Mouse (Mus musculus) lung, postnatal 0 days (tissue): ENCODE results near the gene Nr5a1. TPM values are rescaled to one million over a fixed set of nuclear protein-coding genes. Genes with fewer than 3 reads are reported as not detected.

ENCODE experiments used
- ATAC-seq: fragments of 200-750 bp; cut with Nextera tagmentation; 2 replicates; pipeline ENCODE4 v1.8.0; 2017; ENCODE audit warnings: moderate library complexity
- DNase-seq: peaks from one replicate; pipeline ENCODE4 v3.0.0-alpha.2; 2016; ENCODE audit warnings: low spot score
- H3K27ac ChIP-seq: fragments of 300-500 bp; sonication (generic); 2 replicates; pipeline ENCODE4 v1.5.1; 2014; ENCODE audit warnings: antibody characterized with exemption, mild to moderate bottlenecking, low read length, mixed read lengths
- H3K27me3 ChIP-seq: fragments of 300-500 bp; sonication (generic); replicated peaks from 2 replicates; pipeline ENCODE4 v1.6.1; 2014; ENCODE audit warnings: low read length, mixed read lengths; ENCODE audit not compliant: insufficient read depth
- H3K36me3 ChIP-seq: fragments of 300-500 bp; sonication (generic); 2 replicates; pipeline ENCODE4 v1.6.1; 2014; ENCODE audit warnings: low read length, mixed read lengths; ENCODE audit not compliant: insufficient read depth
- H3K4me1 ChIP-seq: fragments of 300-500 bp; sonication (generic); 2 replicates; pipeline ENCODE4 v1.6.1; 2014; ENCODE audit warnings: antibody characterized with exemption, low read depth, low read length, mixed read lengths; ENCODE audit not compliant: insufficient read depth
- H3K4me2 ChIP-seq: fragments of 300-500 bp; sonication (generic); replicated peaks from 2 replicates; pipeline ENCODE4 v1.6.1; 2014; ENCODE audit warnings: low read depth, mild to moderate bottlenecking, low read length, moderate library complexity, mixed read lengths
- H3K4me3 ChIP-seq: fragments of 300-500 bp; sonication (generic); 2 replicates; pipeline ENCODE4 v1.5.1; 2014; ENCODE audit warnings: low read depth, low read length
- H3K9ac ChIP-seq: fragments of 300-500 bp; sonication (generic); replicated peaks from 2 replicates; pipeline ENCODE4 v1.6.1; 2014; ENCODE audit warnings: low read depth, mild to moderate bottlenecking
- H3K9me3 ChIP-seq: fragments of 300-500 bp; sonication (generic); 2 replicates; pipeline ENCODE4 v1.6.1; 2016; ENCODE audit warnings: low read length, mixed read lengths
- CTCF ChIP-seq: IDR thresholded peaks from 2 replicates; pipeline ENCODE4 v1.5.1; 2016; ENCODE audit warnings: antibody characterized with exemption, mild to moderate bottlenecking
- EP300 ChIP-seq: IDR thresholded peaks from 2 replicates; pipeline ENCODE4 v1.6.1; 2016; ENCODE audit warnings: antibody characterized with exemption, mild to moderate bottlenecking, control low read depth
- WGBS: fragments of 180-500 bp; shearing (Covaris S2); extraction: QIAGEN DNeasy Blood & Tissue Kit; methylation state at CpG from one replicate; pipeline ENCODE4 v1.1.7; 2014; 5-methylcytosine and 5-hydroxymethylcytosine counted together
- polyA plus RNA-seq: library from polyadenylated mRNA; unstranded; fragments of >200 nt; fragmentation: Nextera tagmentation; extraction: Ambion mirVana; gene quantifications from 2 replicates; pipeline ENCODE4 v1.2.1, GENCODE M21; 2015

Gene Nr5a1
- polyA plus RNA-seq, 1 experiment from 2014 or later = 0.08 TPM

- Histone ChIP-seq H3K9me3 (no peaks in the 10 kb centered on the region), H3K9ac (no peak overlapping the region), H3K27ac (no peak overlapping the region), H3K4me1 (no peaks in the 10 kb centered on the region), H3K4me3 (no peak overlapping the region), H3K4me2 (no peak overlapping the region), H3K36me3 (no peaks in the 10 kb centered on the region), H3K27me3 (peaks cover 59% of the 10 kb centered on the region)
- TF ChIP-seq EP300 (no peak), CTCF (no peak)
- 31% methylated on average over 12 of the region's 12 CpGs for WGBS
- ATAC-seq = no peak
- no peak for DNase-seq
Measured at GRCm38 (mm10) chr2:38708907-38709688, 5.2 kb downstream of the Nr5a1 start.

- no peak overlapping the region; the same call in 1 of the 2 replicates for H3K27ac ChIP-seq
- DNase-seq (peak; percentile 34), ATAC-seq (peak; percentile 55)
- peaks cover 40% of the 10 kb centered on the region for H3K27me3 ChIP-seq
- no peak overlapping the region for H3K4me3 ChIP-seq
- H3K9me3 ChIP-seq = no peaks in the 10 kb centered on the region
- TF ChIP-seq EP300 = no peak
- TF ChIP-seq CTCF = peak; percentile 20; the same call in 1 of the 2 replicates
- no peak overlapping the region for H3K9ac ChIP-seq
- H3K4me1 ChIP-seq = no peaks in the 10 kb centered on the region
- 26% methylated on average over 6 of the region's 6 CpGs for WGBS
- no peak overlapping the region for H3K4me2 ChIP-seq
- H3K36me3 ChIP-seq = no peaks in the 10 kb centered on the region
Measured at GRCm38 (mm10) chr2:38706661-38707060, 7.7 kb downstream of the Nr5a1 start.

GRCm38 (mm10) chr2:38705036-38705435 is 9.3 kb downstream of the Nr5a1 start:
- H3K9ac ChIP-seq = no peak overlapping the region
- H3K4me2 ChIP-seq = no peak overlapping the region
- no peak for ATAC-seq
- no peaks in the 10 kb centered on the region for H3K4me1 ChIP-seq
- TF ChIP-seq EP300 (no peak), CTCF (no peak)
- DNase-seq = no peak
- H3K4me3 ChIP-seq = no peak overlapping the region
- no peaks in the 10 kb centered on the region for H3K36me3 ChIP-seq
- WGBS = 56% methylated on average over 4 of the region's 4 CpGs
- H3K27me3 ChIP-seq = peaks cover 24% of the 10 kb centered on the region
- H3K9me3 ChIP-seq = no peaks in the 10 kb centered on the region
- no peak overlapping the region for H3K27ac ChIP-seq

- Histone ChIP-seq H3K4me2 (no peak overlapping the region), H3K36me3 (no peaks in the 10 kb centered on the region), H3K27me3 (peaks cover 17% of the 10 kb centered on the region), H3K4me1 (no peaks in the 10 kb centered on the region), H3K9ac (no peak overlapping the region), H3K4me3 (no peak overlapping the region), H3K27ac (no peak overlapping the region), H3K9me3 (no peaks in the 10 kb centered on the region)
- no peak for DNase-seq
- TF ChIP-seq EP300 = no peak
- TF ChIP-seq CTCF = no peak
- no peak for ATAC-seq
- WGBS = 67% methylated on average over 9 of the region's 9 CpGs
Measured at GRCm38 (mm10) chr2:38704336-38704735, 10.0 kb downstream of the Nr5a1 start.

DNA sequence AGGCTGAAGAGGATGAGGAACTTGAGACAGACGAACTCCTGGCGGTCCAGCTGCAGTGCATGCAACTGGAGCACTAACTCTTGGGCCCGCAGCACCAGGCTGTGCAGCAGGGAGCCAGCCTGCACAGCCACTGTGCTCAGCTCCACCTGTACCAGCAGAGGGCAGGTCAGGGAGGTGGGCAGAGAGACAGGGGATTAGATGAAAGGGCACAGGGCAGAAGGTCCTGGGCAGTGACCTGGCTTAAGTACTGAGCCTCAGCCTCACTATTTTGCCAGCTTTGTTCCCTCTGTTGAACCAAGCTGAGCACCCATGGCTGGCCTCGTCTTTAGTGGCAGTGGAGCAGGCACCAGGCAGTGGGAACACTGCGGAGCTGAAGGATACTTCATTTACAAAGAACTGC is 14.2 kb downstream of the Nr5a1 start:
- no peaks in the 10 kb centered on the region for H3K4me1 ChIP-seq
- H3K4me3 ChIP-seq = no peak overlapping the region
- DNase-seq = no peak
- no peak overlapping the region for H3K27ac ChIP-seq
- no peaks in the 10 kb centered on the region for H3K36me3 ChIP-seq
- no peak for ATAC-seq
- H3K4me2 ChIP-seq = no peak overlapping the region
- TF ChIP-seq EP300 (no peak), CTCF (peak; percentile 39)
- 58% methylated on average over 5 of the region's 5 CpGs for WGBS
- no peaks in the 10 kb centered on the region for H3K27me3 ChIP-seq
- no peak overlapping the region for H3K9ac ChIP-seq
- no peaks in the 10 kb centered on the region for H3K9me3 ChIP-seq

DNA sequence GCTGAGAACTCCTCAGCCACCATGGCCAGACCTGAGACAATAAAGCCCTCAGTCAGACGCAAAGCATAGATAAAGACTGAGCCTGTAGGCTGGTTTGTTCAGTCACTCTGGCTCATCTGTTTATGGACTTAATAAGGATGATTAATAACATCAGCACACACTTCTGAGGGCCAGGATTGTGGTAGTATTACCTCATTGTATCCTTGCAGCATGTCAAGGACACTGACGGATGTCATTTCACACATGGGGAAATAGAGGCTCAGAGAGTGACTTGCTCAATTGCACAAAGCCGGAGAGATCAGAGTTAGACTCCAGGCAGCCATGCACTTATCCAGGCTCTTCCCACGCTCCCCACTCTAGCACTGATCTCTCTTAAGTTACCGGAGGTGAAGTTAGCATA is 15.7 kb downstream of the Nr5a1 start:
- H3K36me3 ChIP-seq = no peaks in the 10 kb centered on the region
- H3K9me3 ChIP-seq = no peaks in the 10 kb centered on the region
- H3K4me2 ChIP-seq = no peak overlapping the region
- no peaks in the 10 kb centered on the region for H3K27me3 ChIP-seq
- TF ChIP-seq EP300 (no peak), CTCF (no peak)
- no peaks in the 10 kb centered on the region for H3K4me1 ChIP-seq
- H3K27ac ChIP-seq = no peak overlapping the region
- WGBS = 81% methylated on average over 5 of the region's 5 CpGs
- DNase-seq (no peak), ATAC-seq (no peak)
- H3K9ac ChIP-seq = no peak overlapping the region
- H3K4me3 ChIP-seq = no peak overlapping the region
